Mouse (Mus musculus) liver, embryonic 14 days (tissue): ENCODE results near the gene Olfr107. TPM values are rescaled to one million over a fixed set of nuclear protein-coding genes. Genes with fewer than 3 reads are reported as not detected.

Experiments used
- polyA plus RNA-seq: library from polyadenylated mRNA; depleted of rRNA; stranded (reverse); fragments of >200 nt; gene quantifications from 2 replicates; pipeline ENCODE4 v1.2.3, GENCODE M21; 2012; rRNA removed

Gene Olfr107
- not detected in 2 replicates for polyA plus RNA-seq

GRCm38 (mm10) chr17:37398926-37399325 is at the start of gene Olfr107:
Gene Olfr107 (plus strand): TSS chr17:37399226.

DNA sequence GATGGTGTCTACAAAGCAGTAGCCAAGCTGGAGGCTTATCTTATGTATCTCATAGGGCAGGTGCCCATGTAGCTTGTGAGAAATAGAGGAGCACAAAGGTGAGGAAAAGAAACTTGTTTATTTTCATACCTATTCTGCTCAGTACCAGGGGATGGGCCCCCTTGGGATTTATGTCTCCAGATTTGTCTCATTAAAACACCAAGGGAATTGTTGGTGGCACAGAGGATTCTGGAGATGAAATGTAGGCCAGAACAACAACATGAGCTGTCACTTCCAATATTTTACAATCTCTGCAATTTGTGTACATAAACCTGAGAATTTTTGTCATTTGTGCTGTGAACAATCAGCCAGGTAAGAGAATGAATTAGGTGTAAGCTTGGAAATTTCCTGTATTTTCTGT is 39.7 kb upstream of the Olfr107 start, which contains the start of gene Olfr104-ps:
Olfr104-ps (plus strand) TSS at position 301 of the 400 bp plus-strand sequence.

DNA sequence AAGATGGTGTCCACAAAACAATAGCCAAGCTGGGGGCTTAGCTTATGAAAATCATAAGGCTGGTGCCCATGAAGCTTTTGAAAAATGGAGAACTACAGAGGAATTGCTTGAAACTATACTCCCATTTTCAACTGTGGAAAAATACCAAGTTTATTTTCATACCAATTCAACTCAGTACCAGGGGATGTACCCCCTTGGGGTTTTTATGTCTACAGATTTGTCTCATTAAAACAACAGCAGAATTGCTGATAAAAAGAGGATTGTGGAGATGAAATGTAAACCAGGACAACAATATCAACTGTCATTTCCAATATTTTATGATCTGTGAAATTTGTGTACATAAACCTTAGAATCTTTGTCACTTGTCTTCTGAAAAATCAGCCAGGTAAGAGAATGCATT is 20.3 kb upstream of the Olfr107 start, which contains the start of gene Olfr105-ps:
Olfr105-ps (plus strand) TSS at position 301 of the 400 bp plus-strand sequence.

DNA sequence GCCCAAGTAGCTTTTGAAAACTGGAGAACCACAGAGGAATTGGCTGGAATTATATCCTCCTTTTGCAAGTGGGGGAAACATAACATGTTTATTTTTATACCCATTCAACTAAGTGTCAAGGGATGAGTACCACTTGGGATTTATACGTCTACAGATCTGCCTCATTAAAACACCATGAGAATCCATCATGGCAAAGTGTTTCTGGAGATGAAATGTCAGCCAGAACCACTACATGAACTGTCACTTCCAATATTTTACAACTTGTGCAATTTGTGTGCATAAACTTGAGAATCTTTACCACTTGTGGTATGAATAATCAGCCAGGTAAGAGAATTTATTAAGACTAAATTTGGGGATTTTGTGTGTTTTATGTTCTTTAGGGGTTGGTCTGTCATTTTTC is 8.9 kb upstream of the Olfr107 start, which contains the start of gene Olfr106-ps:
Olfr106-ps (plus strand) TSS at position 301 of the 400 bp plus-strand sequence.

DNA sequence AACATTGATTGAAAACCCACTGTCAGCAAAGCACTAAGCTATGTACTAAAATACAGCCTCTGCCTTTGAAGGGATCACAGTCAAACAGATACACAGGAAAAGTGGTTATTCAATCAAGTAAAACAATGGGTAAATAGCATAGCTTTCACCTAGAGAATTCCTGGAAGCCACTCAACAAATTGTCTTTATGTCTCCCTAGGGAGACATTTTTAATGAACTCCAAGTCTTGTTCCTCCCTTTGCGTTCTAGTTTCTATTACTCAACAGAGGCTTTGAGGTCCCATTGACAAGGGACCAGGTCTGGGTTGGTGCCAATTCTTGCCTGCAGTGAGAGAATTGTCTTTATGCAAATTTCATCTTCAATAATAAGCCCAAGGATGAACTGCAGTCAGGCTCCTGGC is 46.2 kb downstream of the Olfr107 start, which contains the start of gene Olfr108:
Olfr108 (plus strand) TSS at position 301 of the 400 bp plus-strand sequence.

Other genes starting within 250 kb of the Olfr107 start
- gene Olfr93, start 237.7 kb upstream of the Olfr107 start, polyA plus RNA-seq: not detected in 2 replicates
- not detected in 2 replicates for gene Ubd, start 205.3 kb upstream of the Olfr107 start, polyA plus RNA-seq
- gene Olfr94, start 198.2 kb upstream of the Olfr107 start, polyA plus RNA-seq: not detected in 2 replicates
- gene Olfr95, start 186.1 kb upstream of the Olfr107 start, polyA plus RNA-seq: not detected in 2 replicates
- not detected in 2 replicates for gene Olfr96, start 179.1 kb upstream of the Olfr107 start, polyA plus RNA-seq
- not detected in 2 replicates for gene Olfr97, start 161.9 kb upstream of the Olfr107 start, polyA plus RNA-seq
- gene Olfr98, start 135.5 kb upstream of the Olfr107 start, polyA plus RNA-seq: not detected in 2 replicates
- 0.87 and 1.1 TPM in 2 replicates for gene H2-M3, start 129.0 kb upstream of the Olfr107 start, polyA plus RNA-seq
- gene Olfr99, start 115.8 kb upstream of the Olfr107 start, polyA plus RNA-seq: not detected in 2 replicates
- not detected in 2 replicates for gene Olfr101, start 94.9 kb upstream of the Olfr107 start, polyA plus RNA-seq
- not detected in 2 replicates for gene Olfr102, start 82.2 kb upstream of the Olfr107 start, polyA plus RNA-seq
- not detected in 2 replicates for gene Olfr103, start 59.5 kb upstream of the Olfr107 start, polyA plus RNA-seq
- not detected in 2 replicates for gene Olfr104-ps, start 39.6 kb upstream of the Olfr107 start, polyA plus RNA-seq
- gene Olfr105-ps, start 20.2 kb upstream of the Olfr107 start, polyA plus RNA-seq: not detected in 2 replicates
- not detected in 2 replicates for gene Olfr106-ps, start 8.8 kb upstream of the Olfr107 start, polyA plus RNA-seq
- not detected in 2 replicates for gene Olfr108, start 46.3 kb downstream of the Olfr107 start, polyA plus RNA-seq
- not detected in 2 replicates for gene Olfr109, start 59.7 kb downstream of the Olfr107 start, polyA plus RNA-seq
- gene H2-M2, start 84.3 kb downstream of the Olfr107 start, polyA plus RNA-seq: 0.02 TPM in 1 of 2 replicates, not detected in the other
- not detected in 2 replicates for gene Olfr110, start 93.2 kb downstream of the Olfr107 start, polyA plus RNA-seq
- gene Olfr111, start 108.8 kb downstream of the Olfr107 start, polyA plus RNA-seq: 0.03 and 0.06 TPM in 2 replicates
- gene Olfr112, start 170.2 kb downstream of the Olfr107 start, polyA plus RNA-seq: not detected in 2 replicates
- not detected in 2 replicates for gene Olfr113, start 178.4 kb downstream of the Olfr107 start, polyA plus RNA-seq
- not detected in 2 replicates for gene Olfr114, start 193.5 kb downstream of the Olfr107 start, polyA plus RNA-seq
- not detected in 2 replicates for gene Olfr115, start 227.9 kb downstream of the Olfr107 start, polyA plus RNA-seq
- not detected in 2 replicates for gene Olfr116, start 228.0 kb downstream of the Olfr107 start, polyA plus RNA-seq